Mouse (Mus musculus): ENCODE data around the gene Gm7714.
"Not testable (repeated sequence)": the region's sequence is repeated elsewhere in the genome, so short reads cannot be mapped to it uniquely, and the experiment has no call there.

Gene Gm7714

DNA sequence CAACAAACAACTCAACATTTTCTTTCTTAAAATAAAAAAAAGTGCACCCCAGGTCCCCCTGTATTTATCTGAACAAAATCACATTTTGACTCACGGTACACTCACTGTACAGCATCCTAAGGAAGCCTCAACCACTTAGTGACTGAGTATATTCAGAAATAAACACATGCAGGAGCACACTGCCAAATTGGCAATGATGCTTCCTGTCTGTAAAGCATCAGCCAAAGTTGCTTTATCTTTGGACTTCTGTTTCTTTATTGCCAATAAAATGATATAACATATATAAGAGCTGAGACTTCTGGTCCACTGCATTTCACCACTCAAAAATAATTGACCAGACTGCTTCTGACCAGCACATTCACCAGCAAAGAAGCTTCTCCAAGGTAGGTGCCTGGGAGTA is at the start of gene Gm7714:
Gene Gm7714 (plus strand): TSS at position 301 of the 400 bp plus-strand sequence.
- DNase-seq = no peak

DNA sequence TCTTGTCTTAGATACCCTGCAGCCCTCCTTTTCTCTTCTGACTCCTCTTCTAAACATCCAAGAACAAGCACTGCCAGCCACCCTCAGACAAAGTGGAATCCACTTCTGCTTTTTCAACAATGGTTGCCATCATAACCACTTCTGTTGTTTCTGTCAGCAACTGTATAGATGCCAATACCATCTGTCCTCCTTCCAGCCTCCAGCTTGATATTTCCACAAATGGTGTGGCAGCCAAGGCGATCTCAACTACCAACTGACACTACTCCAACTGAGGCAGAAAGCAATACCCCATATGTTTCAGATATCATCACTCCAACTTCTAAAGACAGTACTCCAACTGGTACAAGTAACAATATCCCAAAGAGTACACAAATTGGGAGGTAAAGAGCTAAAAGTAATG is 12.2 kb upstream of the Gm7714 start:
- DNase-seq = no peak

DNA sequence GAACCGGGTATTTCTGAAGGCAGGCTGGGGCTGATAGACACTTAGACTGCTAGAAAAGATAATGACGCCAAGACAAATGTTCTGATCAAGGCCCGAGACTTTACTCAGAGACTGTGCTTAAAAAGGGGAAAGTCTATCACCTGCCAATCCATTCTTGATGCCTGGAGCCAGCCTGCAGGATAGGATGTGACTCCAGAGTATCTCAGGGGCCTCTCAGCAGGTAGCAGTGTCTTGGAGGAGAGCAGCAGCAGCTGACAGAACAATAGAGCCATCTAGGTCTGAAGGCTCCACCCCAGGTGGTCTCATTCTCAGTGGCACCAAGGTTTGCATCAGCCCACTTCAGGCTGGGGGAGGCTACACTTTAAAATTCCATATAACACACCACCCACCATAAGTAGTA is 42.6 kb downstream of the Gm7714 start:
- not testable (repeated sequence) for DNase-seq

DNA sequence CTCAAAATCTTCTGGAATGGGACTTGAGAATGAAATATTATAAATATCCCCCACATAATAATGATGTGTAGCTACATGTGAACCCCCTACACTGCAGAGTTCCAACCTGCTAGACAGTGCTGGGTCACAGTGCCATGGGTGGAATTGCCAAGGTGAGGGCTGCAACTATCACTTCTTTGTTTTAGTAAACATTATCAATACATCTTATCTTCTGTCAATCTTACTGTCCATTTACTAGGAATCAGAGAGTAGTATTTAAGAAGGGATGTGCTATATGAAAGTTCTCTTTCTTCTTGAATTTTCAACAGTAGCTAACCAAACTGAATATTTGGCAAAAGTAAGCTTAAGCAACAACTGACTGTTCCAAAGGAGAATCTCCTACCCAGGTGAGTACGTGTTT is 48.3 kb downstream of the Gm7714 start, which contains the start of gene Prol1:
Gene Prol1 (plus strand): TSS at position 301 of the 400 bp plus-strand sequence.
- no peak for DNase-seq
